Mouse (Mus musculus) hindbrain, embryonic 13.5 days (tissue): Measurements from ENCODE around the gene Krtap29-1. TPM values are rescaled to one million over a fixed set of nuclear protein-coding genes. Genes with fewer than 3 reads are reported as not detected.

Experiments
- polyA plus RNA-seq: library from polyadenylated mRNA; unstranded; fragments of >200 nt; fragmentation: Nextera tagmentation; extraction: Ambion mirVana; gene quantifications from 2 replicates; pipeline ENCODE4 v1.2.1, GENCODE M21; 2015

Krtap29-1 gene
- polyA plus RNA-seq, 1 experiment from 2014 or later: not detected

Other genes starting within 250 kb of the Krtap29-1 start
- gene Gm14180, start 244.8 kb downstream of the Krtap29-1 start, polyA plus RNA-seq: not detected in 2 replicates
- not detected in 2 replicates for gene Gm11595, start 206.1 kb downstream of the Krtap29-1 start, polyA plus RNA-seq
- gene Krtap4-8, start 198.3 kb downstream of the Krtap29-1 start, polyA plus RNA-seq: not detected in 2 replicates
- not detected in 2 replicates for gene Krtap4-9, start 193.9 kb downstream of the Krtap29-1 start, polyA plus RNA-seq
- not detected in 2 replicates for gene Gm11596, start 185.6 kb downstream of the Krtap29-1 start, polyA plus RNA-seq
- not detected in 2 replicates for gene Gm11569, start 180.1 kb downstream of the Krtap29-1 start, polyA plus RNA-seq
- not detected in 2 replicates for gene Gm11554, start 174.6 kb downstream of the Krtap29-1 start, polyA plus RNA-seq
- not detected in 2 replicates for gene Krtap4-13, start 169.2 kb downstream of the Krtap29-1 start, polyA plus RNA-seq
- not detected in 2 replicates for gene Gm11564, start 163.4 kb downstream of the Krtap29-1 start, polyA plus RNA-seq
- not detected in 2 replicates for gene 2300003K06Rik, start 141.0 kb downstream of the Krtap29-1 start, polyA plus RNA-seq
- gene Krtap4-16, start 127.4 kb downstream of the Krtap29-1 start, polyA plus RNA-seq: not detected in 2 replicates
- gene Gm11568, start 121.1 kb downstream of the Krtap29-1 start, polyA plus RNA-seq: not detected in 2 replicates
- not detected in 2 replicates for gene Gm11559, start 114.6 kb downstream of the Krtap29-1 start, polyA plus RNA-seq
- gene Krtap9-1, start 105.7 kb downstream of the Krtap29-1 start, polyA plus RNA-seq: not detected in 2 replicates
- gene Gm11567, start 99.9 kb downstream of the Krtap29-1 start, polyA plus RNA-seq: not detected in 2 replicates
- gene Krtap31-1, start 71.1 kb downstream of the Krtap29-1 start, polyA plus RNA-seq: not detected in 2 replicates
- not detected in 2 replicates for gene Gm11565, start 64.3 kb downstream of the Krtap29-1 start, polyA plus RNA-seq
- gene Krtap31-2, start 42.8 kb downstream of the Krtap29-1 start, polyA plus RNA-seq: not detected in 2 replicates
- not detected in 2 replicates for gene Krtap9-5, start 30.6 kb downstream of the Krtap29-1 start, polyA plus RNA-seq
- gene Krtap16-1, start 7.5 kb upstream of the Krtap29-1 start, polyA plus RNA-seq: 0.09 and 0.13 TPM in 2 replicates
- 0.45 TPM in 1 of 2 replicates, not detected in the other for gene Krtap17-1, start 14.9 kb upstream of the Krtap29-1 start, polyA plus RNA-seq
- gene Krt33a, start 37.2 kb upstream of the Krtap29-1 start, polyA plus RNA-seq: not detected in 2 replicates
- not detected in 2 replicates for gene Krt33b, start 50.8 kb upstream of the Krtap29-1 start, polyA plus RNA-seq
- gene Krt34, start 62.5 kb upstream of the Krtap29-1 start, polyA plus RNA-seq: not detected in 2 replicates
- gene Krt31, start 71.5 kb upstream of the Krtap29-1 start, polyA plus RNA-seq: not detected in 2 replicates
- not detected in 2 replicates for gene Krt32, start 109.2 kb upstream of the Krtap29-1 start, polyA plus RNA-seq
- gene Krt35, start 117.2 kb upstream of the Krtap29-1 start, polyA plus RNA-seq: not detected in 2 replicates
- not detected in 2 replicates for gene Krt36, start 126.6 kb upstream of the Krtap29-1 start, polyA plus RNA-seq
- 0.57 TPM in 1 of 2 replicates, not detected in the other for gene Krt13, start 142.5 kb upstream of the Krtap29-1 start, polyA plus RNA-seq
- 0.22 and 1.2 TPM in 2 replicates for gene Krt15, start 156.9 kb upstream of the Krtap29-1 start, polyA plus RNA-seq
- gene Krt19, start 169.6 kb upstream of the Krtap29-1 start, polyA plus RNA-seq: 1.00 and 1.2 TPM in 2 replicates
- gene Krt9, start 214.2 kb upstream of the Krtap29-1 start, polyA plus RNA-seq: not detected in 2 replicates
- 0.12 and 0.39 TPM in 2 replicates for gene Krt14, start 228.5 kb upstream of the Krtap29-1 start, polyA plus RNA-seq